Mouse (Mus musculus): ENCODE data around the gene AA986860. TPM values are rescaled to one million over a fixed set of nuclear protein-coding genes. Genes with fewer than 3 reads are reported as not detected.

AA986860 gene
- not detected for polyA plus RNA-seq (2017; shearing (Covaris generic))

GRCm38 (mm10) chr1:130731741-130732337, at the start of gene AA986860:
Gene AA986860, plus strand, starts transcription at chr1:130731976.

GRCm38 (mm10) chr1:130715561-130716217, 16.1 kb upstream of the AA986860 start, which contains the start of gene Gm29427:
Gene Gm29427, minus strand, starts transcription at chr1:130715799.

DNA sequence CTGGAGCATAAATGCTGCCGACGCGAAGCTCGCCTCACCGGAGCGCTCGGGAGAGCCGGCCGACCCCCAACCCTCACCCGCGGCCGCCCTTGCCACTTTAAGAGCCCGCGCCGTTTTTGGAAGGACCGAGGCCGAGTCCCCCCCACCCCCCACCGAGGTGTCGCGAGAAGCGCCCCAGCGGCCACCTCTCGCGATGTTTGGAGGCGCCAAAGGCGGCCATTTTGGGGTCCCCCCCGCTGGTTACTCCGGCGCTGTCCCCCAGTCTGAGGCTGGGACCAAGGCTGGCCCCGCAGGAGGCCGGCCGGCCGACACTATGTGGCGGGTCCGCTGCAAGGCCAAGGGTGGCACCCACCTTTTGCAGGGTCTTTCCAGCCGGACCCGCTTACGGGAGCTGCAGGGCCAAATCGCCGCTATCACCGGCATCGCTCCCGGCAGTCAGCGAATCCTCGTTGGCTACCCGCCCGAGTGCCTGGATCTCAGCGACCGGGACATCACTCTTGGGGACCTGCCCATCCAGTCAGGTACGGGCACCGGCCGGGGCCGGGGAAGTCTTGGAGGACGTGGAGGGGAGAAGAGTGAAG, 14.4 kb upstream of the AA986860 start, which contains the start of gene Yod1:
Yod1 (plus strand) TSS at position 37 of the 581 bp plus-strand sequence.

GRCm38 (mm10) chr1:130729153-130729552, 2.6 kb upstream of the AA986860 start, which contains the start of gene Pfkfb2:
Gene Pfkfb2, minus strand, starts transcription at chr1:130729253.

Other genes with a start within 250 kb of the AA986860 start
- not detected for gene Zp3r, start 102.4 kb upstream of the AA986860 start, polyA plus RNA-seq (2017; shearing (Covaris generic))
- gene C4bp, start 70.3 kb upstream of the AA986860 start, polyA plus RNA-seq (2017; shearing (Covaris generic)): not detected
- gene Gm29427, start 16.2 kb upstream of the AA986860 start, polyA plus RNA-seq (2017; shearing (Covaris generic)): not detected
- gene Yod1, start 14.6 kb upstream of the AA986860 start, polyA plus RNA-seq (2017; shearing (Covaris generic)): 3.9 TPM
- 6.7 TPM for gene Pfkfb2, start 2.7 kb upstream of the AA986860 start, polyA plus RNA-seq (2017; shearing (Covaris generic))
- gene Fcamr, start 68.9 kb downstream of the AA986860 start, polyA plus RNA-seq (2017; shearing (Covaris generic)): 0.21 TPM
- gene Pigr, start 94.7 kb downstream of the AA986860 start, polyA plus RNA-seq (2017; shearing (Covaris generic)): not detected
- gene Fcmr, start 133.7 kb downstream of the AA986860 start, polyA plus RNA-seq (2017; shearing (Covaris generic)): not detected
- not detected for gene Il24, start 155.5 kb downstream of the AA986860 start, polyA plus RNA-seq (2017; shearing (Covaris generic))
- not detected for gene Il20, start 179.5 kb downstream of the AA986860 start, polyA plus RNA-seq (2017; shearing (Covaris generic))
- gene Il19, start 208.1 kb downstream of the AA986860 start, polyA plus RNA-seq (2017; shearing (Covaris generic)): not detected